Mouse (Mus musculus): Measurements from ENCODE around the gene Napa. TPM values are rescaled to one million over a fixed set of nuclear protein-coding genes. Genes with fewer than 3 reads are reported as not detected.

Napa gene
- polyA plus RNA-seq (2015; fragmentation: Nextera tagmentation; extraction: Ambion mirVana) = 166 and 186 TPM in 2 replicates

- Histone ChIP-seq H3K4me1 (peaks cover 21% of the 10 kb centered on the region), H3K4me2 (peak within 1 kb of the TSS; percentile 99), H3K4me3 (peak within 1 kb of the TSS; percentile 90), H3K27me3 (no peaks in the 10 kb centered on the region), H3K36me3 (ENCODE audit: poor library complexity, severe bottlenecking) (peaks cover 27% of the 10 kb centered on the region), H3K9me3 (replicated peaks) (no peaks in the 10 kb centered on the region), H3K9ac (peak within 1 kb of the TSS; percentile 98), H3K27ac (peak within 1 kb of the TSS; percentile 76)
- ATAC-seq = peak; percentile 98
- WGBS = under 1% methylated on average over 68 of the region's 68 CpGs
Measured at GRCm38 (mm10) chr7:16098021-16099017, at the start of gene Napa. Gene Napa, plus strand, starts transcription at chr7:16098458.

GRCm38 (mm10) chr7:16048675-16049575 lies 49.3 kb upstream of the Napa start:
- WGBS = 9% methylated on average over 36 of the region's 36 CpGs
- Histone ChIP-seq H3K9me3 (replicated peaks) (no peaks in the 10 kb centered on the region), H3K9ac (peak overlapping the region; percentile 87), H3K4me1 (peaks cover 56% of the 10 kb centered on the region), H3K36me3 (ENCODE audit: poor library complexity, severe bottlenecking) (no peaks in the 10 kb centered on the region), H3K27ac (peak overlapping the region; percentile 97), H3K4me2 (peak overlapping the region; percentile 95), H3K4me3 (peak overlapping the region; percentile 80), H3K27me3 (no peaks in the 10 kb centered on the region)
- ATAC-seq = peak; percentile 1

DNA sequence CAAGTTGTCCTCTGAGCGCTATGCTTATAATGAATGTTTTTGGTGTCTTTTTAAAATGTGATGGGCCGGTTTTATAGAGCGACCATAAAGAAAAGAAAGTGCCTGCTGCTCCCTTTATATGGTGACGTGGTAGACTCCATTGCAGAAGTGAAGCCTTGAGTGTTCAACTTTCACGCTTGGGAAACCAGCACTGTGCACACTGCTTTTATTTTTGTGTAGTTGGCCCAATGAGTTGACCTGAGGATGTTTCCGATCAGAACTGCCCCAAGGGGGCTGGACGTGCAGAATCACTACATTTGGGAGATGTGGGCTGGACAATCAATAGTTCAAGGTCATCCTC lies 48.7 kb upstream of the Napa start:
- H3K36me3 ChIP-seq (ENCODE audit: poor library complexity, severe bottlenecking) = no peaks in the 10 kb centered on the region
- H3K4me1 ChIP-seq = peaks cover 50% of the 10 kb centered on the region
- no peak overlapping the region for H3K27ac ChIP-seq
- H3K27me3 ChIP-seq = no peaks in the 10 kb centered on the region
- peak overlapping the region; percentile 87 for H3K9ac ChIP-seq
- no peak for ATAC-seq
- H3K4me2 ChIP-seq = peak overlapping the region; percentile 95
- 81% methylated on average over 7 of the region's 7 CpGs for WGBS
- peak overlapping the region; percentile 80 for H3K4me3 ChIP-seq
- no peaks in the 10 kb centered on the region for H3K9me3 ChIP-seq (replicated peaks)

DNA sequence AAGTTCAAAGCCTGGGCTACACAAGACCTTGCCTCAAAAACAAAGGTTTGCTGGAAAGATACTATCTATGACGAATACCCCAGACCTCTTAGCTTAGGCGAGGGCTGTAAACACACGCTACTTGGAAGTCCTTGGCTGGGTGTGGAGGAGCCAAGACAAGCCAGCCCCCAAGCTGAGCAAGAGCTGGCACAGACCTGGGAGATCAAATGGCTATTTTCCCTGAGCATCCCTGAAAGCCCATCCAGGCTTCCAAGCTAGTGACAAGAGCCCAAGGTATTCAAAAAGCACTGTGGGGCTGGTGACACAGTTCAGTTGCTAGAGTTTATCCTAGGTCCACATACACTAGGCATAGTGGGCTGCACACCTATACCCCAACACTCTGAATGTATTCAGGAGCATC lies 47.7 kb upstream of the Napa start:
- Histone ChIP-seq H3K4me2 (peak overlapping the region; percentile 95; the same call in 1 of the 2 replicates), H3K4me1 (peaks cover 40% of the 10 kb centered on the region), H3K4me3 (no peak overlapping the region), H3K9me3 (replicated peaks) (no peaks in the 10 kb centered on the region), H3K27me3 (no peaks in the 10 kb centered on the region), H3K27ac (no peak overlapping the region), H3K36me3 (ENCODE audit: poor library complexity, severe bottlenecking) (no peaks in the 10 kb centered on the region), H3K9ac (no peak overlapping the region)
- ATAC-seq = no peak
- 88% methylated on average over 3 of the region's 3 CpGs for WGBS

DNA sequence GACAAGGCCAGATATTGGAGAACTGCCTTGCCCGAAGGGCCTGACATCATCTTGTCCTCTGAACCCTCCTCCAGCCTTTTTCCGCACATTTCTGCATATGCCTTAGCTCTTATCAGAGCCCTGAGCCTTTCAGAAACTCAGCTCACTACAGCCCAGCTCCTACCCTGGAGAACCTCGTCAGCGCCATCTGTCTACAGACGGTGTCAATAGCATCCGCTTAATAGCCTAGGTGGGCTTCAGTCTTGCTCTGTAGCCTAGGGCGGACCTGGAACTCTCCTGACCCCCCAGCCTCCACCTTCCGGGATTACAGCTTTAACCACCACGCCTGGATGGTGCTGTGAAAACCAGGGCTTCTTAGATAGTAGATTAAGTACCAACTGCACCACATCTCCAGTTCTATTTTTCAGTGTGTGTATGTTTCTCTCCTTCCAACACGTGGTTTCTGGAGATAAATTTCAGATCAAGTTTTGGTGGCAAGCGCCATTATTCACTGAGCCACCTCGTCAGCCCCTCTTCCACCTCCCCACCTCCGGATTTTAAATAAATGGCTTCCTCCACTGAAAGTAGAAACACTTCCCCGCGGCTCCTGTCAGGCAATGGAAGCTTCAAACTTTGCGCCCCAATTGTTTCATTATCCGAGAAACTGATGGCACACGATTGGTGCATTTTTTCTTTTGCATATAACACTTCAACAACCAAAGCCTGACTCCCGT lies 46.2 kb upstream of the Napa start:
- H3K27me3 ChIP-seq = no peaks in the 10 kb centered on the region
- no peaks in the 10 kb centered on the region for H3K36me3 ChIP-seq (ENCODE audit: poor library complexity, severe bottlenecking)
- peak overlapping the region; percentile 49 for H3K4me3 ChIP-seq
- peak overlapping the region; percentile 70 for H3K4me2 ChIP-seq
- peak overlapping the region; percentile 80 for H3K27ac ChIP-seq
- peak overlapping the region; percentile 67 for H3K9ac ChIP-seq
- H3K9me3 ChIP-seq (replicated peaks) = no peaks in the 10 kb centered on the region
- WGBS = 7% methylated on average over 19 of the region's 19 CpGs
- H3K4me1 ChIP-seq = peaks cover 34% of the 10 kb centered on the region
- ATAC-seq = no peak

GRCm38 (mm10) chr7:16052684-16053083 lies 45.6 kb upstream of the Napa start:
- Histone ChIP-seq H3K9me3 (replicated peaks) (no peaks in the 10 kb centered on the region), H3K4me1 (peaks cover 34% of the 10 kb centered on the region), H3K9ac (peak overlapping the region; percentile 67), H3K4me3 (peak overlapping the region; percentile 49), H3K36me3 (ENCODE audit: poor library complexity, severe bottlenecking) (no peaks in the 10 kb centered on the region), H3K27me3 (no peaks in the 10 kb centered on the region), H3K4me2 (peak overlapping the region; percentile 70), H3K27ac (peak overlapping the region; percentile 80)
- ATAC-seq = peak; percentile 84
- under 1% methylated on average over 24 of the region's 24 CpGs for WGBS

- H3K4me3 ChIP-seq = peak overlapping the region; percentile 49
- ATAC-seq = no peak
- peak overlapping the region; percentile 70 for H3K4me2 ChIP-seq
- H3K4me1 ChIP-seq = peaks cover 34% of the 10 kb centered on the region
- WGBS = 17% methylated on average over 6 of the region's 6 CpGs
- H3K36me3 ChIP-seq (ENCODE audit: poor library complexity, severe bottlenecking) = no peaks in the 10 kb centered on the region
- no peak overlapping the region for H3K27ac ChIP-seq
- H3K9me3 ChIP-seq (replicated peaks) = no peaks in the 10 kb centered on the region
- H3K27me3 ChIP-seq = peaks cover 3% of the 10 kb centered on the region; the same call in 1 of the 2 replicates
- no peak overlapping the region for H3K9ac ChIP-seq
Measured at GRCm38 (mm10) chr7:16053105-16053504, 45.2 kb upstream of the Napa start.

GRCm38 (mm10) chr7:16054966-16055365 lies 43.3 kb upstream of the Napa start:
- H3K27me3 ChIP-seq = peaks cover 18% of the 10 kb centered on the region; the same call in 1 of the 2 replicates
- 61% methylated on average over 4 of the region's 4 CpGs for WGBS
- no peak overlapping the region for H3K27ac ChIP-seq
- no peaks in the 10 kb centered on the region for H3K36me3 ChIP-seq (ENCODE audit: poor library complexity, severe bottlenecking)
- H3K9ac ChIP-seq = no peak overlapping the region
- no peak overlapping the region for H3K4me3 ChIP-seq
- H3K9me3 ChIP-seq (replicated peaks) = no peaks in the 10 kb centered on the region
- no peak for ATAC-seq
- peaks cover 21% of the 10 kb centered on the region for H3K4me1 ChIP-seq
- H3K4me2 ChIP-seq = no peak overlapping the region

- no peak for ATAC-seq
- no peak overlapping the region for H3K27ac ChIP-seq
Measured at GRCm38 (mm10) chr7:16055665-16056064, 42.6 kb upstream of the Napa start.

GRCm38 (mm10) chr7:16056459-16057135 lies 41.7 kb upstream of the Napa start:
- Histone ChIP-seq H3K36me3 (ENCODE audit: poor library complexity, severe bottlenecking) (no peaks in the 10 kb centered on the region), H3K9ac (no peak overlapping the region), H3K4me3 (no peak overlapping the region), H3K4me2 (no peak overlapping the region), H3K27me3 (peaks cover 34% of the 10 kb centered on the region), H3K9me3 (replicated peaks) (peaks cover 2% of the 10 kb centered on the region; the same call in 1 of the 2 replicates), H3K4me1 (peaks cover 12% of the 10 kb centered on the region), H3K27ac (no peak overlapping the region)
- ATAC-seq = no peak
- 34% methylated on average over 5 of the region's 5 CpGs for WGBS

More at GRCm38 (mm10) chr7:16055665-16056064, 42.6 kb upstream of the Napa start:
- Histone ChIP-seq H3K36me3 (ENCODE audit: poor library complexity, severe bottlenecking) (no peaks in the 10 kb centered on the region), H3K9me3 (replicated peaks) (no peaks in the 10 kb centered on the region), H3K27me3 (peaks cover 24% of the 10 kb centered on the region), H3K9ac (no peak overlapping the region), H3K4me1 (peaks cover 14% of the 10 kb centered on the region), H3K4me3 (no peak overlapping the region), H3K4me2 (no peak overlapping the region)
- 86% methylated on average over 6 of the region's 6 CpGs for WGBS

GRCm38 (mm10) chr7:16057136-16057534 lies 41.1 kb upstream of the Napa start:
- Histone ChIP-seq H3K4me3 (no peak overlapping the region), H3K9me3 (replicated peaks) (peaks cover 8% of the 10 kb centered on the region), H3K27me3 (peaks cover 39% of the 10 kb centered on the region), H3K9ac (no peak overlapping the region), H3K4me1 (peaks cover 6% of the 10 kb centered on the region), H3K36me3 (ENCODE audit: poor library complexity, severe bottlenecking) (no peaks in the 10 kb centered on the region), H3K27ac (no peak overlapping the region), H3K4me2 (no peak overlapping the region)
- no peak for ATAC-seq
- 72% methylated on average over 2 of the region's 2 CpGs for WGBS

Measured in forebrain, embryonic 13.5 days (tissue).